Mouse (Mus musculus): Measurements from ENCODE around the gene Scd2. TPM values are rescaled to one million over a fixed set of nuclear protein-coding genes. Genes with fewer than 3 reads are reported as not detected.

The Scd2 gene
- polyA plus RNA-seq (2015; fragmentation: Illumina TruSeq; extraction: RNeasy Lipid Tissue Mini Kit (QIAGEN cat#74804); ENCODE audit: low read depth, low replicate concordance): 705 TPM

DNA sequence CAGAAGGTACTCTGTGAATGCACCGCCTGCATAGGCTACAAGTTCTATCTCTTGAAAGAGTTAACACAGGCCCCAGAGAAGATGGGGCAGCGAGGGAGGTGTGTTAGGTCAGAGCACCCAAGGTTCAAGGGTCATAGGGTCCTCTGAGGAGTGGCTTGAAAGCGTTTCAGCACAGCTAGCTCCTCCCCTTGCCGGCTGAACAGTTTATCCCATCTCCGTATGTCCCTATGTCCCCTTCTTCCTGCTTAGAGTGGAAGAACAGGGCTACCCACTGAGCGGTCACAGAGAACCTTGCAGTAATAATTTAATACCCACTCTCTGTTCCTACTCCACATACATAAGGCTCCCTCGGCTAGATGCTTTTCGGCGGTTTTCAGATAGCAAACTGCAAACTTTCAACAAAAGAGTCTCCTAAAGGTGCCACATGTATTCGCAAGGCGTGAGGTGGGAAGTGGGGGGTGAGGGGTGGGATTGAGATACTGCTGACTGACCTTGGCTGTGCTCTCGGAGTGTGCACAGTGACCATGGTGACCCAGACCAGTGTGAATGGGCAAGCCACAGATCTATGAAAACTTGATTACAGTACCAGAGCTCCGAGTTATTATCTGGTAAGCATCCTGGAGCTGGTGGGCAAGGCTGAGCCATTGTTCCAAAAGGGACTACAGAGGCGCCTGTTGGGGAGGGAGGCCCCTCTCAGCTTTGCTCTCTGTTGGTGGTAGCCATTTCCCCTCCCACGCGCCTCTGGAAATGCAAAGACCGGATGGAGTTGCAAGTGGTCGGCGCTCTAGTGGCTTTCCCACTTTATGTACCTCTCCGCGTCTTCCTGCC lies at the start of gene Scd2:
Gene Scd2 (plus strand): TSS at position 734 of the 828 bp plus-strand sequence.

DNA sequence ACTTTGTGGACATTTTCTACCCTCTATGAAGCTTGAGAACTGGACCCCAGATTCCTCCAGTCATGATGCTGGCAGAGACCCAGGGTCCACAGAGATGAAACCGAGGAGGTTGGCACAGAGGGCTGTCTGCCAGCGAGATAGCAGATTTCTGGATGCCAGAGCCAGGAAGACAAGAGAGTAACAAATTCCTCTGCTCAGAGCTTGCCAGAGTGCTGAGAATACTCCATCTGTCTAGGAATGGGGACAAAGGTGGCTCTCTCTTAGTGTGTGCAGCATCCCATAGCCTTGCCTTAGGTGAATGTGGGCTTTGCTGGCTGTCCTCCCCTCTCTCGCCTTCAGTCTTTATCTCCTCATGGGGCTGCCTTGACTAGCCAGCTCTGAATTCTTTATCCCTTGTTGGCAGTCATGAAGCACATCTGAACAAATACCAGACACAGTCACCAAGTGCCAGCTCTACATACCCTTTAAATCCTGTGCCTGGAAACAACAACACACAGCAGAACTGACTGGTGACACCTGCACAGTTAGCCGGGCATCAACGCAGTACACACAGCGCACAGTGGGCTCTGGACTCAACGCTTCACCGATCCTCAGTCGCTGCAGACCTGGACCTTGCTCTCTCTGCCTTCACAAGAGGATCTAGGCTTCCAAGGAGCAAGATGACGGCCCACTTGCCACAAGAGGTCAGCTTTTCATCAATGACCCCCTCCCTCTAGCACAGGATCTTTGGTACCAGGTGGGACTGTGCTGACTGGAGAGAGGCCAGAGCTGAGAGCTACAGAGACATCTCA lies 39.6 kb downstream of the Scd2 start, which contains the start of gene Scd4:
Gene Scd4 (plus strand): TSS at position 260 of the 791 bp plus-strand sequence.

Other genes with a start within 250 kb of the Scd2 start
- gene Erlin1, start 223.9 kb upstream of the Scd2 start, polyA plus RNA-seq (2015; fragmentation: Illumina TruSeq; extraction: RNeasy Lipid Tissue Mini Kit (QIAGEN cat#74804); ENCODE audit: low read depth, low replicate concordance): 20.5 TPM
- 53.1 TPM for gene Chuk, start 186.2 kb upstream of the Scd2 start, polyA plus RNA-seq (2015; fragmentation: Illumina TruSeq; extraction: RNeasy Lipid Tissue Mini Kit (QIAGEN cat#74804); ENCODE audit: low read depth, low replicate concordance)
- gene Cwf19l1, start 157.8 kb upstream of the Scd2 start, polyA plus RNA-seq (2015; fragmentation: Illumina TruSeq; extraction: RNeasy Lipid Tissue Mini Kit (QIAGEN cat#74804); ENCODE audit: low read depth, low replicate concordance): 14.9 TPM
- gene Bloc1s2, start 147.2 kb upstream of the Scd2 start, polyA plus RNA-seq (2015; fragmentation: Illumina TruSeq; extraction: RNeasy Lipid Tissue Mini Kit (QIAGEN cat#74804); ENCODE audit: low read depth, low replicate concordance): 99.0 TPM
- 1.1 TPM for gene Pkd2l1, start 101.2 kb upstream of the Scd2 start, polyA plus RNA-seq (2015; fragmentation: Illumina TruSeq; extraction: RNeasy Lipid Tissue Mini Kit (QIAGEN cat#74804); ENCODE audit: low read depth, low replicate concordance)
- 6.6 TPM for gene Scd3, start 90.4 kb upstream of the Scd2 start, polyA plus RNA-seq (2015; fragmentation: Illumina TruSeq; extraction: RNeasy Lipid Tissue Mini Kit (QIAGEN cat#74804); ENCODE audit: low read depth, low replicate concordance)
- 0.37 TPM for gene Scd4, start 39.4 kb downstream of the Scd2 start, polyA plus RNA-seq (2015; fragmentation: Illumina TruSeq; extraction: RNeasy Lipid Tissue Mini Kit (QIAGEN cat#74804); ENCODE audit: low read depth, low replicate concordance)
- gene Scd1, start 114.2 kb downstream of the Scd2 start, polyA plus RNA-seq (2015; fragmentation: Illumina TruSeq; extraction: RNeasy Lipid Tissue Mini Kit (QIAGEN cat#74804); ENCODE audit: low read depth, low replicate concordance): 125 TPM
- gene Wnt8b, start 199.8 kb downstream of the Scd2 start, polyA plus RNA-seq (2015; fragmentation: Illumina TruSeq; extraction: RNeasy Lipid Tissue Mini Kit (QIAGEN cat#74804); ENCODE audit: low read depth, low replicate concordance): 0.16 TPM